Mouse (Mus musculus) G1E (cell line): ENCODE data around the gene Tbc1d4. TPM values are rescaled to one million over a fixed set of nuclear protein-coding genes. Genes with fewer than 3 reads are reported as not detected.

Experiments
- ATAC-seq: 2 replicates; pipeline ENCODE4 v1.8.0; 2016; ENCODE audit warnings: mild to moderate bottlenecking; ENCODE audit not compliant: insufficient number of reproducible peaks, poor library complexity, low FRiP score, severe bottlenecking; ENCODE audit errors: extremely low read depth
- DNase-seq: peaks from one replicate; pipeline ENCODE4 v3.0.0; 2012; ENCODE audit warnings: low spot score
- H3K27me3 ChIP-seq: 2 replicates; pipeline ENCODE4 v1.6.1; 2012; ENCODE audit warnings: mild to moderate bottlenecking, low read length, inconsistent platforms; ENCODE audit not compliant: insufficient read depth
- H3K36me3 ChIP-seq: replicated peaks from 2 replicates; pipeline ENCODE3; 2012; ENCODE audit warnings: mild to moderate bottlenecking, inconsistent platforms
- H3K4me1 ChIP-seq: 2 replicates; pipeline ENCODE4 v1.6.1; 2012; ENCODE audit warnings: low read depth, low read length, inconsistent platforms, mixed read lengths; ENCODE audit not compliant: insufficient read depth
- H3K4me3 ChIP-seq: 2 replicates; pipeline ENCODE4 v1.5.1; 2012; ENCODE audit warnings: low read depth, mild to moderate bottlenecking, inconsistent platforms, low read length, moderate library complexity, mixed read lengths
- H3K9me3 ChIP-seq: replicated peaks from 2 replicates; pipeline ENCODE4 v1.6.1; 2012; ENCODE audit warnings: inconsistent platforms
- CTCF ChIP-seq: IDR thresholded peaks from 2 replicates; pipeline ENCODE4 v1.5.1; 2012; ENCODE audit warnings: low read depth, low read length, inconsistent platforms, mixed read lengths
- GATA1 ChIP-seq: IDR thresholded peaks from 2 replicates; pipeline ENCODE4 v1.6.1; 2012; ENCODE audit warnings: borderline replicate concordance, low read length, inconsistent platforms, mixed read lengths
- GATA2 ChIP-seq: IDR thresholded peaks from 2 replicates; pipeline ENCODE4 v1.6.1; 2012; ENCODE audit warnings: low read depth, low read length, inconsistent platforms, borderline replicate concordance
- POLR2AphosphoS5 ChIP-seq: IDR thresholded peaks from 2 replicates; pipeline ENCODE4 v1.6.1; 2012; ENCODE audit warnings: low read depth, low read length, inconsistent platforms; ENCODE audit not compliant: insufficient replicate concordance
- TAL1 ChIP-seq: conservative IDR thresholded peaks from 2 replicates; pipeline ENCODE4 v1.6.1; 2012; ENCODE audit warnings: low read depth, low read length, inconsistent platforms, mixed read lengths
- polyA plus RNA-seq: library from polyadenylated mRNA; stranded (reverse); fragments of >175 nt; gene quantifications from 2 replicates; pipeline ENCODE4 v1.2.3, GENCODE M21; 2012
- total RNA-seq, 2 experiments: library from RNA; stranded (forward) in 1 of 2; stranded (reverse) in 1 of 2; fragments of 200-1000 nt in 1 of 2; fragments of >200 nt in 1 of 2; fragmentation: Nextera tagmentation in 1 of 2; gene quantifications; 2 replicates each; pipeline ENCODE4 v1.2.3; 2014 to 2017

The Tbc1d4 gene
- total and polyA plus RNA-seq, 3 experiments: 0.33 TPM; not detected in 2

GRCm38 (mm10) chr14:101507146-101507545 is 101.8 kb downstream of the Tbc1d4 start:
- TF ChIP-seq GATA2 (no peak), TAL1 (no peak), GATA1 (no peak), POLR2AphosphoS5 (no peak)
- DNase-seq: no peak
- Histone ChIP-seq H3K36me3 (no peaks in the 10 kb centered on the region), H3K4me1 (no peaks in the 10 kb centered on the region), H3K27me3 (no peaks in the 10 kb centered on the region), H3K9me3 (peaks cover 40% of the 10 kb centered on the region), H3K4me3 (no peak overlapping the region)
- ATAC-seq: no peak

GRCm38 (mm10) chr14:101505805-101506204 is 103.2 kb downstream of the Tbc1d4 start:
- Histone ChIP-seq H3K27me3 (no peaks in the 10 kb centered on the region), H3K36me3 (no peaks in the 10 kb centered on the region), H3K4me3 (no peak overlapping the region), H3K4me1 (no peaks in the 10 kb centered on the region), H3K9me3 (peaks cover 42% of the 10 kb centered on the region)
- DNase-seq: no peak
- ATAC-seq: no peak
- TF ChIP-seq TAL1 (no peak), CTCF (no peak), POLR2AphosphoS5 (no peak), GATA2 (no peak)

GRCm38 (mm10) chr14:101504473-101505200 is 104.4 kb downstream of the Tbc1d4 start:
- Histone ChIP-seq H3K4me3 (no peak overlapping the region), H3K36me3 (no peaks in the 10 kb centered on the region), H3K27me3 (no peaks in the 10 kb centered on the region), H3K4me1 (no peaks in the 10 kb centered on the region), H3K9me3 (peaks cover 41% of the 10 kb centered on the region)
- DNase-seq (no peak), ATAC-seq (no peak)
- no peak for TF ChIP-seq GATA1

GRCm38 (mm10) chr14:101503168-101503961 is 105.6 kb downstream of the Tbc1d4 start:
- ATAC-seq (no peak), DNase-seq (no peak)
- Histone ChIP-seq H3K4me3 (no peak overlapping the region), H3K9me3 (peaks cover 49% of the 10 kb centered on the region), H3K27me3 (no peaks in the 10 kb centered on the region), H3K36me3 (no peaks in the 10 kb centered on the region), H3K4me1 (no peaks in the 10 kb centered on the region)
- TF ChIP-seq GATA2 (no peak), POLR2AphosphoS5 (no peak), GATA1 (no peak), CTCF (no peak), TAL1 (no peak)

GRCm38 (mm10) chr14:101501868-101502267 is 107.1 kb downstream of the Tbc1d4 start:
- DNase-seq (no peak), ATAC-seq (no peak)
- Histone ChIP-seq H3K4me1 (no peaks in the 10 kb centered on the region), H3K27me3 (no peaks in the 10 kb centered on the region), H3K9me3 (peaks cover 48% of the 10 kb centered on the region), H3K4me3 (no peak overlapping the region), H3K36me3 (no peaks in the 10 kb centered on the region)
- no peak for TF ChIP-seq CTCF
- TF ChIP-seq POLR2AphosphoS5: no peak
- TF ChIP-seq GATA2: no peak
- no peak for TF ChIP-seq TAL1
- no peak for TF ChIP-seq GATA1

- DNase-seq (no peak), ATAC-seq (no peak)
- H3K4me3 ChIP-seq: no peak overlapping the region
- no peaks in the 10 kb centered on the region for H3K36me3 ChIP-seq
- no peak for TF ChIP-seq GATA2
- TF ChIP-seq GATA1: no peak
- no peak for TF ChIP-seq CTCF
- no peak for TF ChIP-seq POLR2AphosphoS5
- TF ChIP-seq TAL1: no peak
- no peaks in the 10 kb centered on the region for H3K27me3 ChIP-seq
- peaks cover 44% of the 10 kb centered on the region for H3K9me3 ChIP-seq
- no peaks in the 10 kb centered on the region for H3K4me1 ChIP-seq
Measured at GRCm38 (mm10) chr14:101501452-101501851, 107.5 kb downstream of the Tbc1d4 start.

GRCm38 (mm10) chr14:101500826-101501225 is 108.2 kb downstream of the Tbc1d4 start:
- ATAC-seq (no peak), DNase-seq (no peak)
- H3K27me3 ChIP-seq: no peaks in the 10 kb centered on the region
- no peaks in the 10 kb centered on the region for H3K4me1 ChIP-seq
- H3K36me3 ChIP-seq: no peaks in the 10 kb centered on the region
- no peak for TF ChIP-seq GATA1
- no peak for TF ChIP-seq GATA2
- no peak for TF ChIP-seq CTCF
- TF ChIP-seq TAL1: no peak
- no peak for TF ChIP-seq POLR2AphosphoS5
- H3K9me3 ChIP-seq: peaks cover 40% of the 10 kb centered on the region
- H3K4me3 ChIP-seq: no peak overlapping the region
